Mouse (Mus musculus) thymus, adult 2 months (tissue): ENCODE data around the gene Cfhr1.

Experiments
- CTCF ChIP-seq: fragments of 200-500 bp; IDR thresholded peaks from 2 replicates; pipeline ENCODE4 v1.5.1; 2012; ENCODE audit warnings: mild to moderate bottlenecking, control low read depth, low read length, moderate library complexity, borderline replicate concordance; ENCODE audit not compliant: control insufficient read depth, poor library complexity, insufficient read depth; ENCODE audit errors: extremely low read depth
- POLR2A ChIP-seq: fragments of 200-500 bp; IDR thresholded peaks from 2 replicates; pipeline ENCODE4 v1.6.1; 2012; ENCODE audit warnings: mild to moderate bottlenecking, low read length, control low read depth, moderate library complexity; ENCODE audit not compliant: control insufficient read depth, poor library complexity, insufficient read depth; ENCODE audit errors: extremely low read depth

DNA sequence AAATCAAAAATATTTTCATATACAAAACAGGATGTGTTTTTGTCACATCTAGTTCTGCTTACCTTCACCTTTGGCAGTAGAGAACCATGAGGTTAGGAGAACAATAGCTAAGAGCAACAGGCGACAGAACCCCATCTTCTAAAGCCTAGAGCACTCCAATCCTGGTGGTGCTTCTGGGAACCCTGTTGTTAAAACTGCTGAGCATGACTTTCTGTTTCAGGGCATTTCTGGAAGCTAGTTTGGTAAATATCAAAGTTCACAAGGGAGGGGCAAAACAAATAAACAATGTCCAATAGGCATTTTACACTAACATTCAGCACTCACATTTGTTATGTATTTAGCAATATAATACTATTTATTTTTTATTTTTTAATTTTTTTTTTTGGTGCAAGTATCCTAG, at the start of gene Cfhr1:
- no peak for TF ChIP-seq POLR2A
- TF ChIP-seq CTCF, result no peak
